Mouse (Mus musculus) forebrain, embryonic 16.5 days (tissue): ENCODE results near the gene Krt15. TPM values are rescaled to one million over a fixed set of nuclear protein-coding genes. Genes with fewer than 3 reads are reported as not detected.

Experiments
- ATAC-seq: fragments of 200-750 bp; cut with Nextera tagmentation; 2 replicates; pipeline ENCODE4 v1.8.0; 2017; ENCODE audit warnings: mild to moderate bottlenecking, moderate library complexity
- H3K27ac ChIP-seq: fragments of 300-500 bp; sonication (generic); 2 replicates; pipeline ENCODE4 v1.5.1; 2014; ENCODE audit warnings: low read length, control low read depth
- H3K27me3 ChIP-seq: fragments of 300-500 bp; sonication (generic); replicated peaks from 2 replicates; pipeline ENCODE4 v1.6.1; 2014; ENCODE audit warnings: low read length; ENCODE audit not compliant: control insufficient read depth, insufficient read depth
- H3K36me3 ChIP-seq: fragments of 300-500 bp; sonication (generic); 2 replicates; pipeline ENCODE4 v1.6.1; 2014; ENCODE audit not compliant: control insufficient read depth, insufficient read depth
- H3K4me1 ChIP-seq: fragments of 300-500 bp; sonication (generic); replicated peaks from 2 replicates; pipeline ENCODE4 v1.6.1; 2014; ENCODE audit warnings: low read length; ENCODE audit not compliant: control insufficient read depth, insufficient read depth
- H3K4me2 ChIP-seq: fragments of 300-500 bp; sonication (generic); 2 replicates; pipeline ENCODE4 v1.6.1; 2014; ENCODE audit warnings: mild to moderate bottlenecking, low read length, control low read depth
- H3K4me3 ChIP-seq: fragments of 300-500 bp; sonication (generic); replicated peaks from 2 replicates; pipeline ENCODE4 v1.5.1; 2014; ENCODE audit warnings: mild to moderate bottlenecking, low read length, control low read depth
- H3K9ac ChIP-seq: fragments of 300-500 bp; sonication (generic); replicated peaks from 2 replicates; pipeline ENCODE4 v1.6.1; 2014; ENCODE audit warnings: low read depth, low read length, control low read depth
- H3K9me3 ChIP-seq: fragments of 300-500 bp; sonication (generic); 2 replicates; pipeline ENCODE4 v1.6.1; 2016; ENCODE audit warnings: low read length; ENCODE audit not compliant: control insufficient read depth
- WGBS: fragments of 180-500 bp; shearing (Covaris S2); extraction: QIAGEN DNeasy Blood & Tissue Kit; methylation state at CpG from one replicate; pipeline ENCODE4 v1.1.7; 2014; 5-methylcytosine and 5-hydroxymethylcytosine counted together
- polyA plus RNA-seq: library from polyadenylated mRNA; unstranded; fragments of >200 nt; fragmentation: Nextera tagmentation; extraction: Ambion mirVana; gene quantifications from 2 replicates; pipeline ENCODE4 v1.2.1, GENCODE M21; 2015

The Krt15 gene
- polyA plus RNA-seq, 1 experiment from 2014 or later, result not detected

DNA sequence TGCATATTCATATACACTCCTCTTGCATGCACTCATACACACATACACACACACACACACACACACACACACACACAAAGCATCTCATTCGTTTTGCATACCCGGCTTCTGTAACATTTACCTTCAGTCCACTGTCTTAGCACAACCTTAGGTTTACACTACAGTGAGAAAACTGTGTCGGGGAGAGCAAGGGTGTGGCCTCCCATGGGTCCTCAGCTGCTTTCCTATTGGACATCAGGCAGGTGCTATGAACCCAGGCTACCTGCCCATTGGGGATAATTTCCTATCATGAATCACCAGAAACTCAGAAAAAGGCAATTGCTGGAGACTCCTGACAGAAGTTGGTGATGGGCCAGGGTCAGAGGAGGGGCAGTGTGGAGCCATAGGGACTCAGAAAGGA lies 21.6 kb upstream of the Krt15 start:
- Histone ChIP-seq H3K9ac (no peak overlapping the region), H3K27ac (no peak overlapping the region), H3K27me3 (no peaks in the 10 kb centered on the region), H3K4me3 (no peak overlapping the region), H3K9me3 (no peaks in the 10 kb centered on the region), H3K4me2 (no peak overlapping the region), H3K4me1 (no peaks in the 10 kb centered on the region), H3K36me3 (no peaks in the 10 kb centered on the region)
- WGBS, result 87% methylated on average over 3 of the region's 3 CpGs
- ATAC-seq, result no peak

DNA sequence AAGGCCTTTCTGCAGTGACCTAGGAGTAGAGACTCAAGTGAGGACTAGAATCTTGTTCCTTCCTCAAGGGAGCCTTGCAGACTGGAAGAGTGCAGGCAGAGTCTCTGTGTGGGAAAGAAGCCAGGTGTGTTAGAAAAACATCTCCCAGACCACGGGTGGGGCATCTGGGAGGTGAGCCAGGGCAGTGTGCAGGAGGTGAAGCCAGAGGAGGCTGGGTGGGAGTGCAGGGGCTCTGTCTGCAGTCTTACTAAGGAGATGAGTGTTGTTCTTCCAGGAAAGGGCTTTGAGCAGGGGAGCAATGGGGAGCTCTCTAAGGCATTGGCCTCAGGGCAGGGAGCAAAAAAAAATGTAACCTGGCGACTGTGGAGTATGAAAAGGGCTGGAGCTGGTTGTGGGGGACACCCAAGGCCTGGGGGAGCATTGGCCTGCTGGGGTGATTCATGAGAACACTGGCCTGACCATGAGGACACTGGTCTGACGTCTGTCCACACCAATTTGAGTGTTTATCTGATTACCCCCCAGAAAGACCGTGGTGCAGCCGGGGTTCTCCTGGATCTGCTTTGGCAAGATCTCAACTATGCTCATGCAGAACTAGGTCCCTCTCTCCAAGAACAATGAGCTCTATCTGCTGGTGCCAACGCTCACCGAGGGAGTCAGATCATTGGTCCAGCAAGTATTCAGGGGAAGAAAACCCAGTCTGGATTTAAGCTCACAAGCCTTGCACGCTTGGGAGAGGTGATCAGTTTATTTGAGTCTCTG lies 19.9 kb upstream of the Krt15 start:
- Histone ChIP-seq H3K27me3 (no peaks in the 10 kb centered on the region), H3K4me3 (no peak overlapping the region), H3K27ac (no peak overlapping the region), H3K9ac (no peak overlapping the region), H3K4me2 (no peak overlapping the region), H3K4me1 (no peaks in the 10 kb centered on the region), H3K9me3 (no peaks in the 10 kb centered on the region), H3K36me3 (no peaks in the 10 kb centered on the region)
- WGBS, result 65% methylated on average over 8 of the region's 8 CpGs
- no peak for ATAC-seq

DNA sequence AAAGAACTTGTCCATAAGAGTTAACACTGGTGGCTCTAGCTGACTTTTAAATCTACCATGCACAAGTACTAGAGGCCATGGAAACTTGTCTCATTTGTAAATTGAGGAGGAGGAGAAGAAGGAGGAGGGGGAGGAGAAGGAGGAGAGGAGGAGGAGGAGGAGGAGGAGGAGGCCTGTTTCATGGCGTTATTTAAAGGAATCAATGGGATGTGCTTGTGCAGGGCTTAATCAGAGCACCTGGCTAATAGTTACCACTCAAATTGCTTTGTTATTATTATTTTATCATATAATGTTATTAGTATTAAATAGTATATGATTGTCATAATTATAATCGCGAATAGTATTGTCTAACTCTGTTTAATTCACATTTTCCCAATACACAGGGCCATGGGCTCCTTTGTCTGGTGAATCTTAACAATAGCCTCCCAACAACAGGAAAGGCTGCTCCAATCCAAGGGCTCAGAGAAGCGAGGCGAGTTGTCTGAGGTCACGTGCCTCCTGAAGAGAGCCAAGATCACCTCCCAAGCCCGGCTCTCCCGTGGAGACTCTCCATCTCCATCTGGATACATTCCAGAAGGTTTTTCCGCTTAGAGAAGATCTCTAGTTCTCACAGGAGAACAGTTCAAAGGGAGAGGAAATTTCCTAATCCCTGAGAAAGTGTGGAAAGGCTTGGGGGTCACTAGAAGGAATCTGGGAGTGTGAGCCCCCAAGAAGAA lies 13.0 kb upstream of the Krt15 start, which contains the start of gene Krt19:
Gene Krt19, minus strand, starts transcription at position 51 of the 716 bp plus-strand sequence.
- H3K4me2 ChIP-seq, result no peak within 1 kb of the TSS
- no peak for ATAC-seq
- H3K36me3 ChIP-seq, result no peaks in the 10 kb centered on the region
- H3K4me3 ChIP-seq, result no peak within 1 kb of the TSS
- peaks cover 22% of the 10 kb centered on the region for H3K27me3 ChIP-seq
- 0 out of 2 replicates have a peak, but pooled peaks cover 6% of the 10 kb centered on the region for H3K4me1 ChIP-seq
- 50% methylated on average over 9 of the region's 9 CpGs for WGBS
- no peak within 1 kb of the TSS for H3K27ac ChIP-seq
- H3K9me3 ChIP-seq, result no peaks in the 10 kb centered on the region
- H3K9ac ChIP-seq, result no peak within 1 kb of the TSS

DNA sequence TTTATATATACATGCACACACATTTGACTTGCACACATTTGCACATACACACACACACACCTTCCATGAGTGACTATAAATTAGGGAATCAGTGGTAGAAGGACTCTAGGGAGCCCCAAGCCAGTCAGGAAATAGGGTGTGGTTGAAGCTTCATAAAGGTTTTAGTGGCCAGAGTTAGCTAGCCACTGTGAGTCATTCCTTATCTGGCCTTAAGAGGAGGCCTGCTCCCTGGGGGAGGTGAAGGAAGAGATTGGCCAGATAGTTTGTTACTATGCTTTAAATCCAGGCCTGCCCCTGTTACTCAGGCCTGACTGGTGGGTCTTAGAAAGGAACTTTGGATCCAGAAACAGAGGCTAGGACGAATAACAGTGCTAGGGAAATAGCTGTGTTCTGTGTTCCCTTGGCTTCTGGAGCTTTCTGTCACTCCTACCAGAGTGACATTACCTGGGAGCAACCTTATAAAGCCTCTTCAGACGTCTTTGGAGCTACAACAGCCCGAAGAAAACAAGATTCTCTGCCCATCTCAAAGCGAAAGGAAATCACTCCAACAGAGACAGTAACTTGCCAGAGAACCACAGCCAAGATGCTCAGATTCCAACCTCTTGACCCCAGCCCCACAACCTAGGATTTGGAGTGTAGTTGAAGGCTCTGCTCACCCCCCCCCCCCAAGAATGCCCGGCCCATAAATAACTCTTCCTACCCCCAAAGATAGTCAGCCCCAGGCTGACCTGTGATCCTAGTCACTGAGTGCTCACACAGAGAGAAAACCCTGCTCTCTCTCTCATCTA lies 12.0 kb upstream of the Krt15 start:
- H3K4me1 ChIP-seq, result 0 out of 2 replicates have a peak, but pooled peaks cover 6% of the 10 kb centered on the region

DNA sequence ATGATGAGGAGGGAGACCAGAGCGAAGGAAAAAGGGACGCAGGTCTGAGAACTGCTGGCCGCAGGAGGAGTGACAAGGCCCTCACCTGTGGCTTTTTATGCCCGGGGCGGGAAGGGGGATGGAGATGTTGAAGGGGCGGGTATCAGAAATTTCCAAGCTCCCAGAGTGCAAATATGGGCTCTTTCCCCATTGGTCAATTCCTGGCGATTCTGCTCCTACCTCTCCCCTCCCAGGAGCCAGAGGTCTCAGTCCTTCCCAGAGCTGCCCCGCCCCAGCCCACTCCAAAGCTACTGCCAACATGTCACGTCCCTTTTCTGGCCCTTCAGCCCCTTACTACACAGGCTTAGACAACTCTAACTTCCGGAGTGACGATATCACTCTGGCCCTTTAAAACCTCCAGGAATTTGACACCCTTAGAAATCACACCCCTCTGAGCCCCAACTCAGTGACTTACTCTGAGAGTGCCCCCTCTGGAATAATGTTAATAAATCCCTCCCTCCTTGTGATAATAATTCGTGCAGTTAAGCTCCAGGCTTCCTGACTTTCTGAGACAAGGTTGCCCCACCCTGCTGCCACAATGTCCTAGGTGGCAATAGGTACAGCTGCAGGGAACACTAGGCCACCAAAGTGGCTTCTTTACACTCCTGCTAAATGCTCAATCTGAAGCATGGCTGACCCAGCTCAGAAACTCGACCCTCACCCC lies 10.3 kb upstream of the Krt15 start:
- Histone ChIP-seq H3K4me2 (no peak overlapping the region), H3K27me3 (peaks cover 22% of the 10 kb centered on the region), H3K4me1 (0 out of 2 replicates have a peak, but pooled peaks cover 6% of the 10 kb centered on the region), H3K9me3 (no peaks in the 10 kb centered on the region), H3K9ac (no peak overlapping the region), H3K4me3 (no peak overlapping the region), H3K36me3 (no peaks in the 10 kb centered on the region), H3K27ac (no peak overlapping the region)
- WGBS, result 7% methylated on average over 13 of the region's 13 CpGs
- no peak for ATAC-seq

More for the DNA sequence above, 12.0 kb upstream of the Krt15 start:
- Histone ChIP-seq H3K9me3 (no peaks in the 10 kb centered on the region), H3K9ac (no peak overlapping the region), H3K4me2 (no peak overlapping the region), H3K27me3 (peaks cover 22% of the 10 kb centered on the region), H3K27ac (no peak overlapping the region), H3K36me3 (no peaks in the 10 kb centered on the region), H3K4me3 (no peak overlapping the region)
- WGBS, result 71% methylated on average over 5 of the region's 5 CpGs
- no peak for ATAC-seq

DNA sequence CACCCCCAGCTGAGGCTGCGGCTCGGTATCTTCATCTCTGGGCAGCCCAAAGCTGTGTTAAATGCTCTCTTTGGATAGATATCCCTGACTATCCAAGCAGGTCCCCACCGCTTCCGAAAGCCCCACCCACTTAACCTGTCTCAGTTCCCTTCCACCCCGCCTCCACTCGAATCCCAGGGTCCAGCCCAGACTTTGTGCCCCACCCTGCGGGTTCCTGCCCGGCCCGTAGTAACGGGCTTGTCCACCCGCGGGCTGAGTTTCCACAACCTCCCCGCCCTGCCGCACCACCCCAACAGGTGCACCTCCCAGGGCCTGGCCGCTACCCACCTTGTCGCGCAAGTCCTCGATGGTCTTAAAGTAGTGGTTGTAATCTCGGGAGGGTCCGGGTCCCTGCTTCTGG lies 9.4 kb upstream of the Krt15 start:
- ATAC-seq, result no peak
- no peak overlapping the region for H3K9ac ChIP-seq
- H3K36me3 ChIP-seq, result no peaks in the 10 kb centered on the region
- peaks cover 22% of the 10 kb centered on the region for H3K27me3 ChIP-seq
- WGBS, result 2% methylated on average over 20 of the region's 20 CpGs
- H3K27ac ChIP-seq, result no peak overlapping the region
- H3K4me2 ChIP-seq, result peak overlapping the region; percentile 27
- H3K4me3 ChIP-seq, result no peak overlapping the region
- no peaks in the 10 kb centered on the region for H3K9me3 ChIP-seq
- 0 out of 2 replicates have a peak, but pooled peaks cover 6% of the 10 kb centered on the region for H3K4me1 ChIP-seq

DNA sequence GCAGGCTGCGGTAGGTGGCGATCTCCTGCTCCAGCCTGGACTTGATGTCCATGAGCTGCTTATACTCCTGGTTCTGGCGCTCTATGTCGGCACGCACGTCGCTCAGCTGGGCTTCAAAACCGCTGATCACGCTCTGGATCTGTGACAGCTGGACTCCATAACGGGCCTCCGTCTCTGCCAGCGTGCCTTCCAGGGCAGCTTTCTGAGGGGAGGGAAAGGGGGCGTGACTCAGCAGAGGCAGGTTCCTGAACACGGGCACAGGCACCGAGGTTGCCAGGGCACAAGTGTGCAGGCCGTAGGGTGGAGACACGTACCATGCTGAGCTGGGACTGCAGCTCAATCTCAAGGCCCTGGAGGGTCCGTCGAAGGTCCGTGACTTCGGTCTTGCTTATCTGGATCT lies 5.2 kb upstream of the Krt15 start:
- no peak overlapping the region for H3K27ac ChIP-seq
- H3K36me3 ChIP-seq, result no peaks in the 10 kb centered on the region
- H3K9ac ChIP-seq, result no peak overlapping the region
- peaks cover 14% of the 10 kb centered on the region for H3K27me3 ChIP-seq
- no peak overlapping the region for H3K4me2 ChIP-seq
- no peak overlapping the region for H3K4me3 ChIP-seq
- no peaks in the 10 kb centered on the region for H3K9me3 ChIP-seq
- no peak for ATAC-seq
- WGBS, result 80% methylated on average over 21 of the region's 21 CpGs
- peaks cover 12% of the 10 kb centered on the region; the same call in 1 of the 2 replicates for H3K4me1 ChIP-seq

DNA sequence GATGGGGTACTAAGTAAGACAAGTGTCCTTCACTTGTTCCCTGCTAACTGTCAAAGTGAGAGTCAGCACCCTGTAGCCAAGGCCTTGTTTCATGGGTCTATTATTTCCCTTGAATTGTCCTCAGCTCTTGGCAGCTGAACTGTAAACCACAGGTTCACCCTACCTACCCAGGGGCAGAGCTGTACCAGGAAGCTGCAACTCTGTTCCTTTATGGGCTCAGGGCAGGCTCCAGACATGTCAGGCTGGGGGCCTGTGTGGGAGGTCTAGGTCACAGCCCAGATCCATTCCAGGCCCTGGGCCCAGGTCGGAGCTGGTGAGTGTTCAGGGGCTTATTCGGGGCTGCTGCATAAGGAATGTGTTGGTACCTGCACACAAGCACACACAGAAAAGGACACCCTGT lies 3.7 kb upstream of the Krt15 start:
- ATAC-seq, result no peak
- peaks cover 6% of the 10 kb centered on the region; the same call in 1 of the 2 replicates for H3K27me3 ChIP-seq
- H3K4me3 ChIP-seq, result no peak overlapping the region
- no peaks in the 10 kb centered on the region for H3K9me3 ChIP-seq
- no peak overlapping the region for H3K9ac ChIP-seq
- H3K27ac ChIP-seq, result no peak overlapping the region
- WGBS, result 75% methylated on average over 2 of the region's 2 CpGs
- H3K4me2 ChIP-seq, result no peak overlapping the region
- H3K4me1 ChIP-seq, result peaks cover 6% of the 10 kb centered on the region; the same call in 1 of the 2 replicates
- H3K36me3 ChIP-seq, result no peaks in the 10 kb centered on the region
